Mouse (Mus musculus): ENCODE results near the gene Pank1. TPM values are rescaled to one million over a fixed set of nuclear protein-coding genes. Genes with fewer than 3 reads are reported as not detected.

Gene Pank1
- polyA plus RNA-seq, 1 experiment from 2014 or later: 8.0 TPM

GRCm38 (mm10) chr19:34869375-34869774 lies 9.9 kb downstream of the Pank1 start:
- H3K27me3 ChIP-seq: no peaks in the 10 kb centered on the region
- 83% methylated on average over 3 of the region's 3 CpGs for WGBS
- no peak overlapping the region for H3K4me2 ChIP-seq
- no peaks in the 10 kb centered on the region for H3K9me3 ChIP-seq
- H3K27ac ChIP-seq (replicated peaks): no peak overlapping the region
- H3K9ac ChIP-seq: no peak overlapping the region
- no peaks in the 10 kb centered on the region for H3K36me3 ChIP-seq
- H3K4me1 ChIP-seq (replicated peaks): no peaks in the 10 kb centered on the region
- ATAC-seq (ENCODE audit: low read depth): no peak
- H3K4me3 ChIP-seq: no peak overlapping the region

- no peaks in the 10 kb centered on the region for H3K9me3 ChIP-seq
- H3K4me3 ChIP-seq: no peak overlapping the region
- no peaks in the 10 kb centered on the region for H3K4me1 ChIP-seq (replicated peaks)
- no peaks in the 10 kb centered on the region for H3K36me3 ChIP-seq
- 94% methylated on average over 8 of the region's 8 CpGs for WGBS
- H3K4me2 ChIP-seq: no peak overlapping the region
- no peaks in the 10 kb centered on the region for H3K27me3 ChIP-seq
- no peak overlapping the region for H3K27ac ChIP-seq (replicated peaks)
- no peak overlapping the region for H3K9ac ChIP-seq
- no peak for ATAC-seq (ENCODE audit: low read depth)
Observed at GRCm38 (mm10) chr19:34868093-34868741, 11.0 kb downstream of the Pank1 start.

- 0 out of 2 replicates have a peak, but pooled peaks cover 5% of the 10 kb centered on the region for H3K4me1 ChIP-seq (replicated peaks)
- H3K9me3 ChIP-seq: no peaks in the 10 kb centered on the region
- no peak overlapping the region for H3K4me2 ChIP-seq
- no peak overlapping the region for H3K9ac ChIP-seq
- ATAC-seq (ENCODE audit: low read depth): no peak
- H3K27me3 ChIP-seq: no peaks in the 10 kb centered on the region
- WGBS: 91% methylated on average over 6 of the region's 6 CpGs
- no peak overlapping the region for H3K27ac ChIP-seq (replicated peaks)
- no peaks in the 10 kb centered on the region for H3K36me3 ChIP-seq
- no peak overlapping the region for H3K4me3 ChIP-seq
Observed at GRCm38 (mm10) chr19:34863737-34864136, 15.5 kb downstream of the Pank1 start.

- H3K27ac ChIP-seq (replicated peaks): no peak overlapping the region
- H3K4me1 ChIP-seq (replicated peaks): peaks cover 25% of the 10 kb centered on the region
- H3K27me3 ChIP-seq: no peaks in the 10 kb centered on the region
- WGBS: 57% methylated on average over 12 of the region's 12 CpGs
- no peaks in the 10 kb centered on the region for H3K9me3 ChIP-seq
- H3K9ac ChIP-seq: no peak overlapping the region
- no peak overlapping the region for H3K4me3 ChIP-seq
- no peaks in the 10 kb centered on the region for H3K36me3 ChIP-seq
- ATAC-seq (ENCODE audit: low read depth): 0 out of 2 replicates have a peak, but pooled peaks have one; percentile 15
- H3K4me2 ChIP-seq: no peak overlapping the region
Observed at GRCm38 (mm10) chr19:34856021-34856651, 23.1 kb downstream of the Pank1 start.

GRCm38 (mm10) chr19:34851161-34851560 lies 28.1 kb downstream of the Pank1 start:
- ATAC-seq (ENCODE audit: low read depth): no peak
- Histone ChIP-seq H3K4me1 (replicated peaks) (peaks cover 4% of the 10 kb centered on the region; the same call in 1 of the 2 replicates), H3K36me3 (no peaks in the 10 kb centered on the region), H3K27me3 (no peaks in the 10 kb centered on the region), H3K4me2 (no peak overlapping the region), H3K9me3 (no peaks in the 10 kb centered on the region), H3K27ac (replicated peaks) (no peak overlapping the region), H3K4me3 (no peak overlapping the region), H3K9ac (no peak overlapping the region)
- 97% methylated on average over 3 of the region's 3 CpGs for WGBS

- Histone ChIP-seq H3K4me2 (no peak overlapping the region), H3K4me3 (no peak overlapping the region), H3K27ac (replicated peaks) (no peak overlapping the region), H3K36me3 (no peaks in the 10 kb centered on the region), H3K4me1 (replicated peaks) (no peaks in the 10 kb centered on the region), H3K9me3 (no peaks in the 10 kb centered on the region), H3K9ac (no peak overlapping the region), H3K27me3 (no peaks in the 10 kb centered on the region)
- ATAC-seq (ENCODE audit: low read depth): no peak
- 96% methylated on average over 7 of the region's 7 CpGs for WGBS
Observed at GRCm38 (mm10) chr19:34849426-34849825, 29.8 kb downstream of the Pank1 start.

GRCm38 (mm10) chr19:34848164-34848563 lies 31.1 kb downstream of the Pank1 start:
- no peak overlapping the region for H3K9ac ChIP-seq
- no peak overlapping the region for H3K27ac ChIP-seq (replicated peaks)
- H3K4me2 ChIP-seq: no peak overlapping the region
- H3K9me3 ChIP-seq: no peaks in the 10 kb centered on the region
- H3K36me3 ChIP-seq: no peaks in the 10 kb centered on the region
- WGBS: 91% methylated on average over 9 of the region's 9 CpGs
- no peaks in the 10 kb centered on the region for H3K27me3 ChIP-seq
- no peak overlapping the region for H3K4me3 ChIP-seq
- no peak for ATAC-seq (ENCODE audit: low read depth)
- H3K4me1 ChIP-seq (replicated peaks): no peaks in the 10 kb centered on the region

GRCm38 (mm10) chr19:34847103-34847502 lies 32.2 kb downstream of the Pank1 start:
- WGBS: 88% methylated on average over 3 of the region's 3 CpGs
- no peak overlapping the region for H3K4me2 ChIP-seq
- H3K4me1 ChIP-seq (replicated peaks): no peaks in the 10 kb centered on the region
- H3K27ac ChIP-seq (replicated peaks): no peak overlapping the region
- H3K9ac ChIP-seq: no peak overlapping the region
- H3K4me3 ChIP-seq: no peak overlapping the region
- no peaks in the 10 kb centered on the region for H3K9me3 ChIP-seq
- H3K27me3 ChIP-seq: no peaks in the 10 kb centered on the region
- ATAC-seq (ENCODE audit: low read depth): no peak
- H3K36me3 ChIP-seq: no peaks in the 10 kb centered on the region

GRCm38 (mm10) chr19:34846508-34847038 lies 32.7 kb downstream of the Pank1 start:
- ATAC-seq (ENCODE audit: low read depth): no peak
- Histone ChIP-seq H3K36me3 (no peaks in the 10 kb centered on the region), H3K27me3 (no peaks in the 10 kb centered on the region), H3K9me3 (no peaks in the 10 kb centered on the region), H3K9ac (no peak overlapping the region), H3K27ac (replicated peaks) (no peak overlapping the region), H3K4me3 (no peak overlapping the region), H3K4me2 (no peak overlapping the region), H3K4me1 (replicated peaks) (0 out of 2 replicates have a peak, but pooled peaks cover 3% of the 10 kb centered on the region)
- 67% methylated on average over 12 of the region's 12 CpGs for WGBS

- Histone ChIP-seq H3K4me1 (replicated peaks) (0 out of 2 replicates have a peak, but pooled peaks cover 4% of the 10 kb centered on the region), H3K9ac (no peak overlapping the region), H3K4me2 (no peak overlapping the region), H3K27me3 (no peaks in the 10 kb centered on the region), H3K9me3 (no peaks in the 10 kb centered on the region), H3K4me3 (no peak overlapping the region), H3K27ac (replicated peaks) (no peak overlapping the region), H3K36me3 (no peaks in the 10 kb centered on the region)
- 75% methylated on average over 7 of the region's 7 CpGs for WGBS
- no peak for ATAC-seq (ENCODE audit: low read depth)
Observed at GRCm38 (mm10) chr19:34846005-34846404, 33.2 kb downstream of the Pank1 start.

GRCm38 (mm10) chr19:34845331-34845730 lies 33.9 kb downstream of the Pank1 start:
- ATAC-seq (ENCODE audit: low read depth): no peak
- no peak overlapping the region for H3K9ac ChIP-seq
- no peak overlapping the region for H3K4me2 ChIP-seq
- no peak overlapping the region for H3K4me3 ChIP-seq
- no peaks in the 10 kb centered on the region for H3K27me3 ChIP-seq
- H3K4me1 ChIP-seq (replicated peaks): 0 out of 2 replicates have a peak, but pooled peaks cover 4% of the 10 kb centered on the region
- WGBS: 95% methylated on average over 8 of the region's 8 CpGs
- no peak overlapping the region for H3K27ac ChIP-seq (replicated peaks)
- peaks cover 7% of the 10 kb centered on the region for H3K36me3 ChIP-seq
- H3K9me3 ChIP-seq: no peaks in the 10 kb centered on the region

- 92% methylated on average over 5 of the region's 5 CpGs for WGBS
- no peak for ATAC-seq (ENCODE audit: low read depth)
- no peak overlapping the region for H3K9ac ChIP-seq
Observed at GRCm38 (mm10) chr19:34844760-34845159, 34.5 kb downstream of the Pank1 start.

More at GRCm38 (mm10) chr19:34844760-34845159, 34.5 kb downstream of the Pank1 start:
- Histone ChIP-seq H3K4me2 (no peak overlapping the region), H3K4me3 (no peak overlapping the region), H3K36me3 (peaks cover 12% of the 10 kb centered on the region), H3K9me3 (no peaks in the 10 kb centered on the region), H3K4me1 (replicated peaks) (0 out of 2 replicates have a peak, but pooled peaks cover 4% of the 10 kb centered on the region), H3K27me3 (no peaks in the 10 kb centered on the region), H3K27ac (replicated peaks) (no peak overlapping the region)
